Mouse (Mus musculus) hindbrain, embryonic 16.5 days (tissue): ENCODE measurements around the gene Bbof1. TPM values are rescaled to one million over a fixed set of nuclear protein-coding genes. Genes with fewer than 3 reads are reported as not detected.

ENCODE experiments used
- ATAC-seq: fragments of 200-750 bp; cut with Nextera tagmentation; 2 replicates; pipeline ENCODE4 v1.8.0; 2017; ENCODE audit warnings: moderate TSS enrichment, moderate library complexity
- H3K27ac ChIP-seq: fragments of 300-500 bp; sonication (generic); 2 replicates; pipeline ENCODE4 v1.5.1; 2014; ENCODE audit warnings: low read depth, mild to moderate bottlenecking, control low read depth, low read length, moderate library complexity
- H3K27me3 ChIP-seq: fragments of 300-500 bp; sonication (generic); replicated peaks from 2 replicates; pipeline ENCODE4 v1.6.1; 2014; ENCODE audit warnings: low read length; ENCODE audit not compliant: control insufficient read depth, insufficient read depth
- H3K36me3 ChIP-seq: fragments of 300-500 bp; sonication (generic); 2 replicates; pipeline ENCODE4 v1.6.1; 2014; ENCODE audit warnings: mild to moderate bottlenecking, low read length, moderate library complexity, mixed read lengths; ENCODE audit not compliant: control insufficient read depth, insufficient read depth
- H3K4me1 ChIP-seq: fragments of 300-500 bp; sonication (generic); 2 replicates; pipeline ENCODE4 v1.6.1; 2014; ENCODE audit warnings: low read depth, low read length; ENCODE audit not compliant: control insufficient read depth, insufficient read depth
- H3K4me2 ChIP-seq: fragments of 300-500 bp; sonication (generic); 2 replicates; pipeline ENCODE4 v1.6.1; 2014; ENCODE audit warnings: mild to moderate bottlenecking, low read length, control low read depth, moderate library complexity
- H3K4me3 ChIP-seq: fragments of 300-500 bp; sonication (generic); 2 replicates; pipeline ENCODE4 v1.5.1; 2014; ENCODE audit warnings: mild to moderate bottlenecking, low read length, control low read depth, moderate library complexity
- H3K9ac ChIP-seq: fragments of 300-500 bp; sonication (generic); 2 replicates; pipeline ENCODE4 v1.6.1; 2014; ENCODE audit warnings: low read depth, mild to moderate bottlenecking, control low read depth, low read length, moderate library complexity
- H3K9me3 ChIP-seq: fragments of 300-500 bp; sonication (generic); 2 replicates; pipeline ENCODE4 v1.6.1; 2014; ENCODE audit warnings: mild to moderate bottlenecking, low read length, moderate library complexity; ENCODE audit not compliant: control insufficient read depth
- WGBS: fragments of 180-500 bp; shearing (Covaris S2); extraction: QIAGEN DNeasy Blood & Tissue Kit; methylation state at CpG from one replicate; pipeline ENCODE4 v1.1.7; 2014; 5-methylcytosine and 5-hydroxymethylcytosine counted together
- polyA plus RNA-seq: library from polyadenylated mRNA; unstranded; fragments of >200 nt; fragmentation: Nextera tagmentation; extraction: Ambion mirVana; gene quantifications from 2 replicates; pipeline ENCODE4 v1.2.1, GENCODE M21; 2015

Bbof1 gene
- polyA plus RNA-seq, result 2.9 and 3.5 TPM in 2 replicates

DNA sequence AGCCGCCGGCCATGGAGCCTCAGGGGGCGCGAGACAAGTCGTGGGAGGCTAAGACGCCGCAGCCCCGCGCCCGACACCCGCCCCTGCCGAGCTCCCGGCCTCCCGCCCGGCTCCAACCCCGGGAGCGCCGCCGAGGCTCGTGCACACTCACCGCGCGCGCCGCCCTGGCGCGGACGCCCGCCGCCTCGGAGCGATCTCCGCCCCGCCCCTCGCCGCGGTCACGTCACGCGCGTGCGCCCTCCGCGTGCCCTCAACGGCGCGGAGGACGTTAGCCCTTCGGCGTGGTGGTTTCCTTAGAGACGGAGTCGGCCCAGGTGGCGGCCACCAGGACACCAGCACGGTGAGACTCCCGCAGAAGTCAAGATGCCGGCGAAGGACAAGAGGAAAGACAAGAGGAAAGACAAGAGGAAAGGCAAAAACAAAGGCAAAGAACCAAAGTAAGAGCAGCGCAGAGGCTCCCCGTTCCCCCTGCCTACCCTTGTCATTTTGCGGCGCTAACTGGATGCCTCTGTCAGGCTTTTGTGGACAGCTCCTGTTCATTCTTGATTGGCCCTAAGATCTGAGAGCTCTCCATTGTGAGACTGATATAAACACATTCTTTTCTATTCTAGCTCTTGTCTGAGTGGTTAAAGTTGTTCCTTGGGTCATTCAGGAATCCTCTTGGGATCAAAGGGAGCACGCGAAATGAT is at the start of gene Bbof1, which contains the start of gene Entpd5:
Gene Bbof1, plus strand, starts transcription at position 253 of the 689 bp plus-strand sequence.
Gene Entpd5, minus strand, starts transcription at position 211 of the 689 bp plus-strand sequence.
- Histone ChIP-seq H3K4me3 (peak within 1 kb of the TSS; percentile 86), H3K9ac (peak within 1 kb of the TSS; percentile 91), H3K36me3 (no peaks in the 10 kb centered on the region), H3K9me3 (no peaks in the 10 kb centered on the region), H3K27ac (peak within 1 kb of the TSS; percentile 95), H3K27me3 (no peaks in the 10 kb centered on the region), H3K4me1 (peaks cover 9% of the 10 kb centered on the region), H3K4me2 (peak within 1 kb of the TSS; percentile 90)
- ATAC-seq, result peak; percentile 95
- WGBS, result under 1% methylated on average over 45 of the region's 63 CpGs

GRCm38 (mm10) chr12:84361555-84362489 is 47.0 kb upstream of the Bbof1 start, which contains the start of the genes Coq6 and Fam161b:
Gene Coq6 (plus strand): TSS chr12:84361657.
Gene Fam161b (minus strand): TSS chr12:84361833.
- H3K4me3 ChIP-seq, result peak within 1 kb of the TSS; percentile 99
- peak within 1 kb of the TSS; percentile 90 for H3K9ac ChIP-seq
- ATAC-seq, result peak; percentile 100
- H3K36me3 ChIP-seq, result peaks cover 6% of the 10 kb centered on the region; the same call in 1 of the 2 replicates
- WGBS, result under 1% methylated on average over 51 of the region's 51 CpGs
- H3K27ac ChIP-seq, result peak within 1 kb of the TSS; percentile 80
- no peaks in the 10 kb centered on the region for H3K9me3 ChIP-seq
- H3K4me2 ChIP-seq, result peak within 1 kb of the TSS; percentile 88
- H3K27me3 ChIP-seq, result no peaks in the 10 kb centered on the region
- peaks cover 19% of the 10 kb centered on the region for H3K4me1 ChIP-seq

- Histone ChIP-seq H3K9ac (no peak overlapping the region), H3K27me3 (no peaks in the 10 kb centered on the region)
These were observed 46.0 kb upstream of the Bbof1 start for GRCm38 (mm10) chr12:84362872-84363271.

DNA sequence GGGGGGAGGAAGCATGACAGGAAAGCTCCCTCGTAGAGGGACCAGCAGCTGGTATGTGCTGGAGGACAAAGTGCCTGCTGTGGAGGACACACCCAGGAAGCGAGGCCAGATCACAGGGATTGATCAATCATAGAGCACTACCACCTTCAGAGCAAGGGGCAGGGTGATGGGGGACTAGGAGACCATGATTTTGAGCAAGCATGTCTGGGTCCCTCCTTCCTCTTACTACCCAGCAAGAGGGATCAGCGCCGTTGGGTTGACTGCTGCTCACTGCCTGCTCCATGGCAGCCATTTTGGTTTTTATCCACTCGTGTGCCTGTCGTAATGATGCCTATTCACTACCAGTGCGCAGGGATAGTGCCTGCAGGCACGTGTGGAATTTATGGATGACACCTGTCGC is 44.6 kb upstream of the Bbof1 start:
- WGBS, result 84% methylated on average over 9 of the region's 9 CpGs
- no peaks in the 10 kb centered on the region for H3K27me3 ChIP-seq
- H3K36me3 ChIP-seq, result peaks cover 17% of the 10 kb centered on the region
- H3K4me1 ChIP-seq, result peaks cover 19% of the 10 kb centered on the region
- no peak overlapping the region for H3K9ac ChIP-seq
- H3K4me3 ChIP-seq, result no peak overlapping the region
- no peak for ATAC-seq
- H3K27ac ChIP-seq, result no peak overlapping the region
- H3K4me2 ChIP-seq, result no peak overlapping the region
- no peaks in the 10 kb centered on the region for H3K9me3 ChIP-seq

More at GRCm38 (mm10) chr12:84362872-84363271, 46.0 kb upstream of the Bbof1 start:
- Histone ChIP-seq H3K9me3 (no peaks in the 10 kb centered on the region), H3K4me3 (peak overlapping the region; percentile 99), H3K36me3 (peaks cover 6% of the 10 kb centered on the region; the same call in 1 of the 2 replicates), H3K4me2 (peak overlapping the region; percentile 88), H3K27ac (no peak overlapping the region), H3K4me1 (peaks cover 19% of the 10 kb centered on the region)
- WGBS, result 80% methylated on average over 2 of the region's 2 CpGs
- no peak for ATAC-seq

GRCm38 (mm10) chr12:84365137-84365536 is 43.7 kb upstream of the Bbof1 start:
- no peak overlapping the region for H3K4me3 ChIP-seq
- 95% methylated on average over 6 of the region's 6 CpGs for WGBS

GRCm38 (mm10) chr12:84366971-84367370 is 41.9 kb upstream of the Bbof1 start:
- no peaks in the 10 kb centered on the region for H3K9me3 ChIP-seq
- peaks cover 10% of the 10 kb centered on the region for H3K4me1 ChIP-seq
- no peak overlapping the region for H3K4me2 ChIP-seq
- no peaks in the 10 kb centered on the region for H3K27me3 ChIP-seq
- peaks cover 37% of the 10 kb centered on the region for H3K36me3 ChIP-seq
- no peak for ATAC-seq
- WGBS, result 61% methylated on average over 9 of the region's 9 CpGs
- H3K27ac ChIP-seq, result no peak overlapping the region
- H3K9ac ChIP-seq, result no peak overlapping the region
- H3K4me3 ChIP-seq, result no peak overlapping the region

More at GRCm38 (mm10) chr12:84365137-84365536, 43.7 kb upstream of the Bbof1 start:
- Histone ChIP-seq H3K9me3 (no peaks in the 10 kb centered on the region), H3K27me3 (no peaks in the 10 kb centered on the region), H3K9ac (no peak overlapping the region), H3K36me3 (peaks cover 22% of the 10 kb centered on the region), H3K4me2 (no peak overlapping the region), H3K27ac (no peak overlapping the region), H3K4me1 (peaks cover 19% of the 10 kb centered on the region)
- no peak for ATAC-seq

DNA sequence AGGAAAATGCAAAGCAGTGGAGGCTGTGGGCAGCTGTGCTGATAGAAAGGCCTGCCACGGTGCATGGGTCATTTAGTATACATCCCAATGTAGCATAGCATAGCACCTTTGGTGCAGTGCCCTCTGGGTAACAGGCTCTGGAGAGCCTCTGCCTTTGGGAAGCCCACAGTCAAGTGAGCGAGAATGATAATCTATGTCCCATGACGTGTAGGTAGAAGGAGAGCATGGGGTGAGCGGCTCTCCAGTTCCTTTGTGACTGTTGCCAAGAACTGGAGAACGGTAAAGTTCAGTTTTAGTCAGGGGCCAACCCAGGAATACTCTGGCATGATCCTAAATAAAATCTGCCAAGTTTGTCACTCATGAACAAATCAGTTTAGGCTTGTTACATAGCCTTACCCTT is 37.2 kb upstream of the Bbof1 start:
- no peak for ATAC-seq
- no peak overlapping the region for H3K4me3 ChIP-seq
- no peaks in the 10 kb centered on the region for H3K4me1 ChIP-seq
- H3K27ac ChIP-seq, result no peak overlapping the region
- H3K27me3 ChIP-seq, result no peaks in the 10 kb centered on the region
- H3K4me2 ChIP-seq, result no peak overlapping the region
- H3K9ac ChIP-seq, result no peak overlapping the region
- H3K9me3 ChIP-seq, result no peaks in the 10 kb centered on the region
- WGBS, result 94% methylated on average over 5 of the region's 5 CpGs
- H3K36me3 ChIP-seq, result peaks cover 52% of the 10 kb centered on the region

GRCm38 (mm10) chr12:84373831-84374481 is 34.9 kb upstream of the Bbof1 start:
- Histone ChIP-seq H3K4me3 (no peak overlapping the region), H3K9me3 (no peaks in the 10 kb centered on the region), H3K9ac (no peak overlapping the region), H3K36me3 (peaks cover 40% of the 10 kb centered on the region), H3K27me3 (no peaks in the 10 kb centered on the region), H3K27ac (no peak overlapping the region), H3K4me2 (no peak overlapping the region), H3K4me1 (no peaks in the 10 kb centered on the region)
- ATAC-seq, result no peak
- 78% methylated on average over 6 of the region's 6 CpGs for WGBS
